Mouse (Mus musculus): ENCODE measurements around the gene Rftn1. TPM values are rescaled to one million over a fixed set of nuclear protein-coding genes. Genes with fewer than 3 reads are reported as not detected.

Gene Rftn1
- total RNA-seq, 2 experiments from 2014 or later, result 12.5 to 14.4 TPM

- DNase-seq, result no peak
Observed at GRCm38 (mm10) chr17:50061446-50061845, 129.0 kb downstream of the Rftn1 start.

GRCm38 (mm10) chr17:50060220-50060619, 130.3 kb downstream of the Rftn1 start:
- no peak for DNase-seq

- DNase-seq, result no peak
Observed at GRCm38 (mm10) chr17:50059417-50059816, 131.1 kb downstream of the Rftn1 start.

DNA sequence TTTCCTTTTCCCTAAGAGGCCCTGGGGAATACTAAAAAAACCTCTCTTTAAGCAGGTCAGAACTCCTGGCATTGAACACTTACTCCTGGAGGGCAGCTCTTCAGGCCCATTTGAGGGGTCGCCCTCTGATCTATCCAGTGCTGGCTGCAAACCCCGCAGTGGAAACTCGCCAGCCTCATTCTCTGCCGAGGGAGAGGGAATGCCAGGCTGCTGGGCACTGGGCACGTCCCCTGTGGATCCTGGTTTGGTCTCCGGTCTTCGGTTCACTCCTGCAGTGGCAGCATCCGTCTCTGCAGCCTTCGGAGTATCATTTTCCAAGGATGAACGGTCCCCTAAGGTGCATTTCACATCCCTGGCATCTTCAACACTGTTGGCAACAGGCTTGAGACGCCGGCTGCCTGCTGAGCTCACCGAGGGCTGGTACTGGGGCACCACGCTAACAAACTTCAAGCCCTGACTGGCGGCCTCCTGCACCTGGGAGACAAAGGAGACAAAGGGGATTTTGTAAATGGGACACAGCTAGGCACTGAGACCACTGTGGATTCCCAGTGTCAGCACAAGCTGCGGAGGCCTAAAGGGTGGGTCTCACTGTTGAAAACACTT, 135.2 kb downstream of the Rftn1 start:
- no peak for DNase-seq

DNA sequence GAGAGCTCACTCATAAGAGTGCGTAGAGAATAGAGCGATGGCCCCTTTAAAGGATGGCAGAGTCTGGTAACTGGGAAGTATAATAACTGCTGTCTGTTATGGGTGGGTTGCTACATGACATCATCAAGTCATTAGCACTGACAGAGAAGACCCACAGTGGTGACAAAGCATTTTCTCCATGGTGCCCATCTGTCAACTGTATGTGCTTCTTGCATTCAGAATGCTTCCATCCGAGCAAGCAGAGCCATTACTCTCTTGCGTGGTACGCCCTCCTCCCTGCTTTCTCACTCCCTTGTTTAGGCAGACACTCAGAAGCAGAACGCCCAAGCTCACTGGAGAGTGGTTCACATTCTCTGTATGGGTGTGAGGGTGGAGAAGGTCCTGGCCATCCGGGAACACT, 135.9 kb downstream of the Rftn1 start:
- peak; percentile 50 for DNase-seq

- DNase-seq, result no peak
Observed at GRCm38 (mm10) chr17:50053961-50054360, 136.5 kb downstream of the Rftn1 start.

DNA sequence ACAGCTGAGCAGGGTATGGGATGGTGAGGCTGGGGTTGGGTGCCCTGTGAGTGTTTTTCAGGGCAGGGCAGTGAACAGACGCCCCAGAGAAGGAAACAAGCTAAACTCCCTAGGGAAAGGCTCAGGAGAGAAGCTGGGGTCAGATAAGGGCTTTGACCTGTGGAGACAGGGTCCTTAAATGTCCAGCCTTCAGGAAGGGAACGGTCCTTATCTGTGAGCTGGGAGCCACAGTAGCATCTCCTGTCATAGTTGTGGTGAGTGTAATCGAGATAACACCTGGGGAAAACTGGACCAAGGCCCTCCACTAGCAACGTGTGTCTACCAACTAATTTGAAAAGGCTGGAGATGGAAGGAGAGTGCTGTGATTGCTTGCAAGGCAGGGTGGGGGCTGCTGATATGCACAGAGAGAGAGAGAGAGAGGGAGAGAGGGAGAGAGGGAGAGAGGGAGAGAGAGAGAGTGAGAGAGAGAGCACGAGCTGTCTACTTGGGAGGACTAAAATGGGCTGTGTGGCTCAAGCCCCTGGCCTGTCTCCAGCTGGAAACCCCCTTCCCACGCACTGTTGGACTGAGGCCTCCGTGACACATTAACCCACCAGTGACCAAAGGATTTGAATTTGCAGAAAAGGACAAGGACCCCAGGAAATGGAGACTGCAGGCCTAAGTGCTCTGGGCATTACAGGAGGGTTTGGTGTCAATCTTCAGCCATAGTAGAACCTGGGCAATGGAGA, 137.6 kb downstream of the Rftn1 start:
- no peak for DNase-seq

GRCm38 (mm10) chr17:50050456-50050855, 140.0 kb downstream of the Rftn1 start:
- no peak for DNase-seq

DNA sequence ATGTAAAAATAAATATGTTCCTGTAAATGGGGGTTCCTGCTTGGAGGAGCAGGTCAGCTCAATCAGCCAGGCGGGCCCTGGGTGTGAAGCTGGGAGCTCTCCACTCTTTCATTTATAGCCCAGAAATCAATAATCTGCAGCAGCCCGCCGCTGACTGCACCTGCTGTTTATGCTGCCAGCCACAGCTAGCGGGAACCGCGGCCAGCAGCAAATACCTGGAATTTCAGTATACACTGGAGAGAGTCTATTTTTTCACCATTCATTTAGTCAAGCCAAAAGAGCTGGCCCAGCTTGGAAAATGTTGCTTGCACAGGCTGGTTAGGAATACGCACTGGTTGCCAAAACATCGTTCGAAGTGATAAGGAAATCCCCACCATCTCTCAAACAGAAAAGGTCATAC, 142.3 kb downstream of the Rftn1 start:
- no peak for DNase-seq

DNA sequence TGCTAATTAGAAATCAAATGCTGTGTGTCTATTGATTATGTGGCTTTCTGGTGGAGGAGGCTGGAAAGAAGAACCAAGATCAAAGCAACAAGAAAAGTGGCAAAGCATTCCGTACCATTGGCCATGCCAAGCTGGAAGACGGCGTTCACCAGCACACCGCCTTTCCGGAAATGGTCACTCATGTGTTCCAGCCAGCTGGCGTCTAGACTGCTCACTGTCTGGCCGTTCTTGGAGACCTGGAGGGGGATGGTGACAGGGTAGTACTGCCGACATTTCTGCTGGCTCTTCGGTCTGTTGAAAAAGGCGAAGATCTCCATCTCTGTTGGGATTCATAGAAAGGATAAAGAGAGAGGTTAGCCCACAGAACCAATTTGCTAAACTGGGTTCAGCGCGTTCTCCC, 143.3 kb downstream of the Rftn1 start:
- DNase-seq, result no peak

DNA sequence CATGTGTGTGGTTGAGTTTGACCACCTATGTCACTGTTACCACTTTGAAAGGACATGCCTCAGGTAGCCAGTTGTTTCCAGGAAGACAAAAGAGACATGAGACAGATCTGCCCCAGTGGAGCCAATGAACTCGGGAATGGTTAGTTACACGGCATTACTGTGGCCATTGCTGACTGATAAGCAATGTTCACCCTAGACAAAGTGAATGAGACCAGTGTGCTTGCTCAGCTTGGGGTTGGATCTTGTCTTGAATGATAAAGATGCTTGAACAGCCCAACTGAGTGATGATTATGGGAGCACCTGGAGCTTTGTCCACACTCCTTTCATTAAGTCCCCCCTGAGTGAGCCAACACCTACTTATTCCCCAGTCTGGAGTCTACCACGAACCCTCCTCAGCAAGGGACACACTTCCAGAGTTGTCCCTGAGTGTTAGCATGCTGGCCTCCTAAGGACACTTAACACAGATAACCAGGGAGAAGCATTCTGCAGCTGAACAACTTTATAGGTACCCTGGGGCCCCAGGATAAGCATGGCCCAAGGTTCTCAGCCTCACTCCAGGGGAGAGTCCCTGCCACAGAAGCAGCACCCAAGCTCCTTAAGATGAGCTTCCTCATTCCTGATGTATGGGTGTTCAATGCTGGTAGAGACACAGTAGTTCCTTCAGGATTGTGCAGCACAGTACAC, 149.6 kb downstream of the Rftn1 start:
- no peak for DNase-seq

GRCm38 (mm10) chr17:50037882-50038665, 152.4 kb downstream of the Rftn1 start:
- DNase-seq, result no peak

DNA sequence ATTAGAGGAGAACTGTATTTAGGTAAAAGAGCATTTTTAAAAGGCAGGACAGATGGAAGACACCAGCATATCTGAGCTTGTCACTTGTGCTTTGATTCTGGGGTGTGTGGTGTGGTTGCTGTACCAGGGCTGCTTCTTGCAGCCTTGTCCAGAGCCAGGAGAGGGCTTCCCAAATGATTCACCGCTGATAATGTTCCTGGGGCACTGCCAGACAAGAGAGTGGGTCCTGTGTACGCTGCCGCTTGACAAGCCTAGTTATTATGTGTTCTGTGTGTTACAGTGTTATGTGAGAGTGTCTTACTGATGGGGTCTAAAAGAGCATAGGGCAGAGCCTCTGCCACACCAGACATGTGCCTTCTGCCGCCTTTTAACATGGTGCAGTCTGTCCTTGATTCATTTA, 153.1 kb downstream of the Rftn1 start:
- DNase-seq, result no peak

DNA sequence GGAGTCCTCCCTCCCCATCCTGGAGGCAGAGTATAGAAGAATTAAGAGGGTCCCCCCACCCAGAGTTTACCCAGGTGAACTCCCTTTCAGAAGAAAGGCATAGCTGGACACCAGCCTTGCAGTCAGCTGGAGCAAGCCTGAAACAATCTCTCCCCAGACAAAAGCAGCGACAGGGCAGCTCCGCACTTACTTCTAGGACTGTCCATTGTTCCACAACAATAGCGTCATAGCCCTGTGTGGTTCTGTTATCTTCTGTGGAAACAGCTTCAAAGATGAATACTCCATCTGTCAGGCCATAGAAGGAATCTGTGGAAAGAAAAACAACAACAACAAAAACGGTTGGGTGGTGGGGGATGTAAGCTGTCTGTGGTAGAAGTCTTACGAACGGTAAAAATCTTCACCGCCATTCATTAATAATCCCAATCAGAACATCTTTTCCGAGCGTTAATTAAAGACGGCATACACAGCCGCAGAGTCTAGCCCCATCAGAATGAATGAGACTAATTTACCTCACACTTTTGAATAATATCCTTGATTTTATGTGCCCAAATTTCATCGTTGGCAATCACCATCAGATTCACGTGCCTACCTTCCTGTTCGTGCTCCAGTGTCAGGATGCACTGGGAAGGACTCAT, 153.6 kb downstream of the Rftn1 start:
- DNase-seq, result no peak

- no peak for DNase-seq
Observed at GRCm38 (mm10) chr17:50033698-50034097, 156.8 kb downstream of the Rftn1 start.

DNA sequence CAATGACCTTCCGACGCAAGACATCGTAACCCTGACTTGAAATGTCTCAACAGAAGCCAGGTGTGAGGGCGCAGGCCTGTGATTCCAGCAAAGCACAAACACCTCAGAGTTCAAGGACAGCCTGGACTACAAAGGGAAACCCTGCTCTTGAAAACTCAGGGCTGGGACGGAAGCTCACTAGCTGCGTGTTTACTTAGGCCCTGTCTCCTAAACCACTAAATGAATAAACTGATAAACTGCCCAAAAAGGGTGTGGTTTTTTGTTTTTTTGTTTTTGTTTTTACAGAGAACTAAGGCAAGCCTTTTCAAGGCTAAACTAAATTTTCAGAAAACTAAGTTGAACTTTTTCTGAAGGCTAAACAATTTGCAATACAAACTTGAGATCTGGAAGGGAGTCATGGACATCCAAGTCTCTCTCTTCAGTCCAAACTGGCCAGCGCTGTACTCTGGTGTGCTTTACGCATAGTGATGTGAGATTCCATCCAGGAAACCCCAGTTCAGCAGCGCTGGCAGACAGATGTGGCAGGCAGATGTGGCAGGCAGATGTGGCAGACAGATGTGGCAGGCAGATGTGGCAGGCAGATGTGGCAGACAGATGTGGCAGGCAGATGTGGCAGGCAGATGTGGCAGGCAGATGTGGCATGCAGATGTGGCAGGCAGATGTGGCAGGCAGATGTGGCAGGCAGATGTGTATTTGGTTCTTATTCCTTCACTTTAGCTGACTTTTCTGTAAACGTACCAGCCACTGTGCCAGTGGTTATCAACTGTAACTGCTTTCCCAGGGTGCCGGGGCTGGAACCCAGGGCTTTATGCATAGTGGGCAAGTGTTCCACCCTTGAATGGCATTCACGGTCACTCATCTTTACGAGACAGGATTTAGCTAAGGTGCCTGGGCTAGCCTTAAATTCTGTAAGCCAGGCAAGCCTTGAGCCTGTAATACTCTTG, 158.7 kb downstream of the Rftn1 start:
- DNase-seq, result no peak

- no peak for DNase-seq
Observed at GRCm38 (mm10) chr17:50025651-50026050, 164.8 kb downstream of the Rftn1 start.

- no peak for DNase-seq
Observed at GRCm38 (mm10) chr17:50025173-50025626, 165.3 kb downstream of the Rftn1 start.

- no peak for DNase-seq
Observed at GRCm38 (mm10) chr17:50021400-50021799, 169.1 kb downstream of the Rftn1 start.

GRCm38 (mm10) chr17:50020211-50021001, 170.1 kb downstream of the Rftn1 start:
- DNase-seq, result peak in 1 of 2 experiments; percentile 32

All from layer of hippocampus, postnatal 36 days (tissue).